8 mouse cellular contexts compared by ENCODE assay signal in the genomic region with DNA sequence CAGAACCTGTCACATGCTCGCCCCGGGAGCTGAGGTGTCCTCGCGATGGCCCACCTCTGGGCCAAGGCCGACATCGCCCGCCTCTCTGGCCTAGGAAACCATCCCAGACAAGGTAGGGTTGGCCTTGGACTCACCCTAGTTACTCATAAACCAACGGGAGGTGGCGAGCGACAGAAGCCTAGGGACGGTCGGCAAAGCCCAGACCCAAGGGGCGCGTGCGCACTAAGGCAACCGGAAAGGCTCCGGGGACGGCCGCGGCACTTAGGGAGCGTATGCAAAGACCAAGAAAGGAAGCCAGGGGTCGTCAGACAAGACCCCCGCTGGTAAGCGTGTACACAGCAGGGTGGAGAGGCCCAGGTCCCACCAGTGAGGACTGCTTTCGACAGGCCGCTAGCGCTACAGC. TPM values are rescaled to one million over a fixed set of nuclear protein-coding genes. Genes with fewer than 3 reads are reported as not detected.
DNase-seq lines count a peak whose midpoint lies in the region; ATAC-seq and TF ChIP-seq lines count a peak whose summit lies in the region.

Gene Dcaf11 (plus strand): TSS at position 208 of the 403 bp plus-strand sequence.

- H3K36me3 ChIP-seq in embryonic facial prominence, embryonic 15.5 days: peaks cover 21% of the 10 kb centered on the region
- peaks cover 17% of the 10 kb centered on the region for H3K36me3 ChIP-seq in kidney, embryonic 14.5 days (ENCODE audit: control insufficient read depth, insufficient read depth, low read length)
- peaks cover 16% of the 10 kb centered on the region for H3K36me3 ChIP-seq in limb, embryonic 15.5 days

- TF ChIP-seq CTCF in bone marrow, adult 2 months (IDR thresholded peaks at IDR 0.05; ENCODE audit: control insufficient read depth, insufficient read depth, low read length): peak; percentile 12; the same call in 1 of the 2 replicates

- no peaks in the 10 kb centered on the region for H3K27me3 ChIP-seq in embryonic facial prominence, embryonic 15.5 days
- no peaks in the 10 kb centered on the region for H3K27me3 ChIP-seq in kidney, embryonic 14.5 days (ENCODE audit: control insufficient read depth, insufficient read depth, low read length)
- H3K27me3 ChIP-seq in limb, embryonic 15.5 days: no peaks in the 10 kb centered on the region

- peak within 1 kb of the TSS; percentile 83 for H3K27ac ChIP-seq in bone marrow, adult 2 months (ENCODE audit: control insufficient read depth, insufficient read depth, low read depth, low read length, poor library complexity)
- peak within 1 kb of the TSS; percentile 98 for H3K27ac ChIP-seq in embryonic facial prominence, embryonic 15.5 days (replicated peaks)
- H3K27ac ChIP-seq in kidney, embryonic 14.5 days (ENCODE audit: low read depth, low read length): peak within 1 kb of the TSS; percentile 98
- H3K27ac ChIP-seq in limb, embryonic 15.5 days: peak within 1 kb of the TSS; percentile 99

- DNase-seq in 416B (ENCODE audit: low read depth): peak; percentile 98
- DNase-seq in heart, adult 9 months (ENCODE audit: low spot score in 2 of 2): peak; percentile 91 to 93
- peak; percentile 77 to 84 for DNase-seq in monocyte, adult 2 months (ENCODE audit: low read depth in 1 of 2, low spot score in 2 of 2)
- DNase-seq in spleen, postnatal 36 days (ENCODE audit: low spot score in 2 of 2): peak; percentile 89 to 93

- peaks cover 4% of the 10 kb centered on the region; the same call in 1 of the 2 replicates for H3K4me1 ChIP-seq in bone marrow, adult 2 months (ENCODE audit: control insufficient read depth, insufficient read depth, low read length)
- peaks cover 14% of the 10 kb centered on the region for H3K4me1 ChIP-seq in embryonic facial prominence, embryonic 15.5 days
- H3K4me1 ChIP-seq in kidney, embryonic 14.5 days (ENCODE audit: control insufficient read depth, insufficient read depth, low read length): peaks cover 6% of the 10 kb centered on the region; the same call in 1 of the 2 replicates
- peaks cover 18% of the 10 kb centered on the region for H3K4me1 ChIP-seq in limb, embryonic 15.5 days

- TF ChIP-seq POLR2A in bone marrow, adult 2 months (IDR thresholded peaks at IDR 0.05; ENCODE audit: borderline replicate concordance, control insufficient read depth, low read depth, low read length): peak; percentile 91; the same call in 1 of the 2 replicates

- ATAC-seq in embryonic facial prominence, embryonic 15.5 days (ENCODE audit: insufficient number of reproducible peaks, low FRiP score, low TSS enrichment, low read depth): peak; percentile 79
- ATAC-seq in kidney, embryonic 14.5 days (ENCODE audit: low FRiP score, low TSS enrichment): peak; percentile 78
- ATAC-seq in limb, embryonic 15.5 days (ENCODE audit: insufficient number of reproducible peaks, low FRiP score, low TSS enrichment, low read depth): peak; percentile 70

- peak within 1 kb of the TSS; percentile 83 for H3K4me2 ChIP-seq in embryonic facial prominence, embryonic 15.5 days (replicated peaks)
- peak within 1 kb of the TSS; percentile 83 for H3K4me2 ChIP-seq in kidney, embryonic 14.5 days (replicated peaks; ENCODE audit: low read depth, low read length)
- peak within 1 kb of the TSS; percentile 78 for H3K4me2 ChIP-seq in limb, embryonic 15.5 days

- peak within 1 kb of the TSS; percentile 86 for H3K9ac ChIP-seq in embryonic facial prominence, embryonic 15.5 days
- peak within 1 kb of the TSS; percentile 74 for H3K9ac ChIP-seq in kidney, embryonic 14.5 days (ENCODE audit: low read depth, low read length)
- peak within 1 kb of the TSS; percentile 69 for H3K9ac ChIP-seq in limb, embryonic 15.5 days

- peak within 1 kb of the TSS; percentile 67 for H3K4me3 ChIP-seq in bone marrow, adult 2 months (replicated peaks; ENCODE audit: control insufficient read depth, low read depth, low read length)
- H3K4me3 ChIP-seq in embryonic facial prominence, embryonic 15.5 days (replicated peaks): peak within 1 kb of the TSS; percentile 71
- peak within 1 kb of the TSS; percentile 61 for H3K4me3 ChIP-seq in kidney, embryonic 14.5 days (ENCODE audit: low read length)
- H3K4me3 ChIP-seq in limb, embryonic 15.5 days: peak within 1 kb of the TSS; percentile 68

- H3K9me3 ChIP-seq in embryonic facial prominence, embryonic 15.5 days (replicated peaks): no peaks in the 10 kb centered on the region
- H3K9me3 ChIP-seq in kidney, embryonic 14.5 days (ENCODE audit: control insufficient read depth, low read length): no peaks in the 10 kb centered on the region
- no peaks in the 10 kb centered on the region for H3K9me3 ChIP-seq in limb, embryonic 15.5 days

- WGBS in bone marrow, adult 2 months: 0% methylated on average over 27 of the region's 27 CpGs
- WGBS in embryonic facial prominence, embryonic 15.5 days: under 1% methylated on average over 27 of the region's 27 CpGs
- WGBS in kidney, embryonic 14.5 days: under 1% methylated on average over 27 of the region's 27 CpGs
- under 1% methylated on average over 27 of the region's 27 CpGs for WGBS in limb, embryonic 15.5 days

RNA-seq across cellular contexts. Expression of gene Dcaf11, which starts in this region (rescaled TPM):
- 26.4 and 42.3 TPM in 2 replicates for polyA plus RNA-seq in bone marrow, adult 2 months (2011; ENCODE audit: insufficient read depth, insufficient read length, low replicate concordance, missing spikeins)
- polyA plus RNA-seq in embryonic facial prominence, embryonic 15.5 days (2015; fragmentation: Nextera tagmentation; extraction: Ambion mirVana): 59.3 and 61.7 TPM in 2 replicates
- 62.9 and 90.2 TPM in 2 replicates for polyA plus RNA-seq in kidney, embryonic 14.5 days (2014; fragmentation: Nextera tagmentation; extraction: Ambion mirVana)
- polyA plus RNA-seq in limb, embryonic 15.5 days (2015; fragmentation: Nextera tagmentation; extraction: Ambion mirVana): 50.0 and 50.1 TPM in 2 replicates

Comparison
In these comparisons a context has a peak if more than half of its experiments do, and no peak if none do; other contexts are left out.
1. Peak in every context shown above with its lines: DNase-seq, ATAC-seq, H3K4me3 ChIP-seq and H3K27ac ChIP-seq.